Mouse (Mus musculus) E14TG2a.4 (cell line): Measurements from ENCODE around the gene Abcc2.

ENCODE experiments used
- H3K27me3 ChIP-seq: 2 replicates; pipeline ENCODE4 v1.6.1; 2014; ENCODE audit warnings: low read length, control low read depth; ENCODE audit not compliant: insufficient read depth
- H3K36me3 ChIP-seq: 2 replicates; pipeline ENCODE4 v1.6.1; 2014; ENCODE audit warnings: low read length, control low read depth; ENCODE audit not compliant: insufficient read depth
- H3K4me1 ChIP-seq: replicated peaks from 2 replicates; pipeline ENCODE4 v1.6.1; 2014; ENCODE audit warnings: low read depth, low read length, control low read depth
- H3K4me3 ChIP-seq: replicated peaks from 2 replicates; pipeline ENCODE4 v1.5.1; 2014; ENCODE audit warnings: mild to moderate bottlenecking, low read length
- H3K9me3 ChIP-seq: 2 replicates; pipeline ENCODE4 v1.6.1; 2014; ENCODE audit warnings: low read length, control low read depth
- CTCF ChIP-seq: conservative IDR thresholded peaks from 2 replicates; pipeline ENCODE4 v1.5.1; 2014; ENCODE audit warnings: low read length
- NANOG ChIP-seq: IDR thresholded peaks from 2 replicates; pipeline ENCODE4 v1.6.1; 2014; ENCODE audit warnings: borderline replicate concordance, low read length, mixed read lengths
- POU5F1 ChIP-seq: IDR thresholded peaks from 2 replicates; pipeline ENCODE4 v1.6.1; 2014; ENCODE audit warnings: low read length, borderline replicate concordance

Gene Abcc2

DNA sequence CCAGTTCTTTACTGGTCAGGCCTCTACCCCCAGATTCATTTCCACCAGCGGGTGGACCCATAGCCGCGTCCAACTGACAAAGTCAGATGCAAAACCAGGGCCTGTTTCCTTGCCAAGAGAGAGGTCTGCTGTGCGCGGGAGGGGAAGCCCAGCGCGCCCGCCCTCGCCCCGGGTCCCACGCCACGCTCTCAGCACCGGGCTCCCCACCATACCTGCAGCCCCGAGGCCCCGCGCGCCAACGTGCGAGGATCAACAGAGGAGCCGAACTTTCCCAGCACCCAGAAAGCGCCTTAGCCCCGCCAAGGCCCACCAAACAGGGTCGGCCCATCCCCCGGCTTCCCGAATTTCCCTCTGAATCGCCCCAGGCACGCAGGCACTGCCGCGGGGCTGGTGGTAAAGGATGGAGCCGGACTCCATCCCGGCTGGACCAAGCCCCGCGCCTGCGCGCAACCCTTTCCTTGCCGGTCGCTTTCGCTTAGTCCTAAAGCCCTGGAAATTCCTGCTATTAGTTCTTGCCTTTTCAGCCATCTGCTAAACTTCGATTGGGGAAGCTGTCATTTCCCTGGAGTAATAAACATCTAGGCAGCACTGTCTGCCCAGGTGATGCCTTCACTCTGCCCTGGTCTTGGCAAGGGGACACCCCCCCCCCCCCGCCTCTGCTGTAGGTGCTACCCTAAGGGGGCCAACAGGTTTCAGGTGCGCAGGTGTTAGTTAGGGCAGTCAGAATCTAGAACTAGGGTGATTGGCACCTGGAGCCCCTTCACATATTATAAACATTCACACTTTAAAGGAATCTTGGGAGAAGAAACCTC, 97.6 kb downstream of the Abcc2 start:
- H3K4me1 ChIP-seq: peaks cover 83% of the 10 kb centered on the region
- H3K36me3 ChIP-seq: 0 out of 2 replicates have a peak, but pooled peaks cover 5% of the 10 kb centered on the region
- no peak for TF ChIP-seq NANOG
- no peak for TF ChIP-seq POU5F1
- no peak for TF ChIP-seq CTCF
- H3K9me3 ChIP-seq: no peaks in the 10 kb centered on the region; the same call in 1 of the 2 replicates
- no peaks in the 10 kb centered on the region for H3K27me3 ChIP-seq
- peak overlapping the region; percentile 86 for H3K4me3 ChIP-seq

DNA sequence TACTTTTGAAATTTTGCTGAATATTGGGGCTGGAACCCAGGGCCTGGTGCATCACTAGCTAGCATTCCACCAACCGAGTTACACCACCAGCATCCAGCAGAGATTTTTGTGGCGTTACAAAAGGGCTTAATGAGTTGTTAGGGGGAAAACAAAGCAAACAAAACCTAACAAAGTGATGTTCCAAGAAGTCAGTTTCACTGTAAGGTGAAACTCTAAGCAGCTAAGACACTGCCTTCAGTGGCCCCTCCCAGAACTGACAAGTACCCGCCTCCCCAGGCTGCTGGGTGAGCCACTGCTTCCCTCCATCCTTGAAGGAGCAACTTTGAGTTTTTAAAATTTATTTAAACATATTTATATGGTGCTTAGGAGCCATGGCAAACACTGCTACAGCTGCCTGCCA, 98.4 kb downstream of the Abcc2 start:
- no peak for TF ChIP-seq CTCF
- peak; percentile 70; the same call in 1 of the 2 replicates for TF ChIP-seq NANOG
- peaks cover 83% of the 10 kb centered on the region for H3K4me1 ChIP-seq
- no peaks in the 10 kb centered on the region; the same call in 1 of the 2 replicates for H3K9me3 ChIP-seq
- peak overlapping the region; percentile 86; the same call in 1 of the 2 replicates for H3K4me3 ChIP-seq
- 0 out of 2 replicates have a peak, but pooled peaks cover 5% of the 10 kb centered on the region for H3K36me3 ChIP-seq
- no peaks in the 10 kb centered on the region for H3K27me3 ChIP-seq

DNA sequence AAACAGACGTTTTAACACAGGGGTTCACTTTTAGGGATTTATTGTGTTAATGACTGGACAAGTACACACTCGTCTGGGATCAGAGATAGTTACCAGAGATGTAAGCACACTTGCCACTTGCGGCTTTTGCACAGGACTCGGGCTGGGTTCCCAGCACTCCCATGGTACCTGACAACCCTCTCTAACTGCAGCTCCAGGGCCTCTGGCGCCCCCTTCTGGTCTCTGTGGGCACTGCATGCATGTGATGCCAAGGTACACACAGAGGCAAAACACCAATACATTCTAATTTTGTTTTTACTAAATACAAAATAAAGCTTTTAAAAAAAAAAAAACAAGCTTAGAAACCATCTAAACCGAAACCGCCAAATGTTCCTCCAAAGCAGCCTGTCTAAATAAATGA, 99.6 kb downstream of the Abcc2 start:
- Histone ChIP-seq H3K9me3 (no peaks in the 10 kb centered on the region; the same call in 1 of the 2 replicates), H3K4me3 (no peak overlapping the region), H3K36me3 (0 out of 2 replicates have a peak, but pooled peaks cover 5% of the 10 kb centered on the region), H3K4me1 (peaks cover 84% of the 10 kb centered on the region), H3K27me3 (no peaks in the 10 kb centered on the region)
- TF ChIP-seq POU5F1 (no peak), NANOG (no peak), CTCF (peak; percentile 85)

DNA sequence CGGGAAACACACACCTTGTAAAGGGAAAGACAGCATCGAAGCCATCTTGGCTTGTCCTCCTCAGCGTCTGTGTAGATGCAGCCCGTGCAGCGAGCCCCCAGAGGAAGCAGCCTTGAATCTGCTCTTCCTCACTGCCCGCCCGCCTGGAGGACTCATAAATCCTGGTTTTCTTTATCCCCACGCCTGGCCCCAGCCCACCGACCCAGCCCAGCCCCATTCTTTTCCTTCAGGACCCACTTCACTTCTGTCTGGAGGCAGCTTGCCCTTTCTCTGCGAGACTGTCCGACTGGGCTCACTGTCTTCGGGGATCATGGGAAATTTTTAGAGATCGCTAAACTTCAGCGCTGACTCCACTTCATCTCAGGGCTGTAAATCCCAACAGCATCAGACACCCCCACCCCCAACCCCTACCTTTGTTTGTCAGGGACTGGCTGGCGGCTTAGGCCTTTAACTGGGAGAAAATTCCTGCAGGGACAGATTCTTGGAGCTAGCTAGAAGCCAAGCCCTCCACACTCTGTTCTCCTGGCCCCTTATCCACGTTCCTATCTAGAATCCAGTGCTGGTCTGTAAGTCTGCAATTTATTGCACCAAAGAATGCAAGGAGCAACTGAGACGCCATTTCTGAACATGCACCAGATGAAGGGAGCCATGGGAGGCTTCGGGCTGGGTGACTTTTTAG, 101.0 kb downstream of the Abcc2 start:
- Histone ChIP-seq H3K36me3 (no peaks in the 10 kb centered on the region), H3K27me3 (no peaks in the 10 kb centered on the region), H3K4me3 (peak overlapping the region; percentile 63), H3K4me1 (peaks cover 84% of the 10 kb centered on the region), H3K9me3 (no peaks in the 10 kb centered on the region; the same call in 1 of the 2 replicates)
- no peak for TF ChIP-seq CTCF

GRCm38 (mm10) chr19:43884668-43885498, 102.9 kb downstream of the Abcc2 start:
- peaks cover 91% of the 10 kb centered on the region for H3K4me1 ChIP-seq
- H3K36me3 ChIP-seq: 0 out of 2 replicates have a peak, but pooled peaks cover 5% of the 10 kb centered on the region
- H3K27me3 ChIP-seq: no peaks in the 10 kb centered on the region
- TF ChIP-seq POU5F1 (no peak), CTCF (no peak), NANOG (no peak)
- H3K9me3 ChIP-seq: no peaks in the 10 kb centered on the region; the same call in 1 of the 2 replicates
- H3K4me3 ChIP-seq: peak overlapping the region; percentile 32

DNA sequence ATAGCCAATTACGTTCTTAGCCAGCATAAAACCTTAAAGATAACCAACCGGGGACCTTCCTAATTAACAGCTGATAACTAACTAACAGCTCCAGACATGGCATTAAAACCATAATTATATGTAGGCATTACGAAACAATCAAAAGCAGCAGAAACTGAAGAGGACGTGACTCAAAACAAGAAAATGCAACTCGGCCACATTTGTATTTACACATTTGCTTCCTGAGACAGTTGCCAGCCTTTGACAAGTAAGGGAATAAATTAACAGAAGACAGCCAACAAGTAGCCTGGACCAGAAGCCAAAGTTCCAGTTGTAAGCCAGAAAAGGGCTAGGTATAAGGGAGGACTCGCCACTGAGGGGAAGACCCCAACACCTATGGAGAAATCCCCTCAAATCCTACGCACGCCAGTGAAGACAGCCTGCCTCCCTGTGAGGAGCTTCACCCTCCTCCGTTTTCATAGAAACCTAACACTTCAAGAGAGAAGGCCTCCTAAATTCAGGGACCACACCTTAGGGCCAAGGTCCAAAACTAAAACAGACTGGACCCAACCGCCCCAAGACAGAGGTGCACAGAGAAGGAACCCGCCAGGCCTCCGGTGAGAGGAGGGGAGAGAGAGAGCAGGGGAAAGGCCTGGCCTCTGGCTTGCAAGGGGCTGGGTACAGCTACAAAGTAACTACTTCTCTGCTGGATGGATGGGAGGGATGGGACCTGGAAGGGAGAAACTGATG, 104.5 kb downstream of the Abcc2 start:
- peak overlapping the region; percentile 48 for H3K4me3 ChIP-seq
- no peaks in the 10 kb centered on the region; the same call in 1 of the 2 replicates for H3K9me3 ChIP-seq
- H3K4me1 ChIP-seq: peaks cover 94% of the 10 kb centered on the region
- H3K36me3 ChIP-seq: 0 out of 2 replicates have a peak, but pooled peaks cover 5% of the 10 kb centered on the region
- TF ChIP-seq CTCF (no peak), POU5F1 (no peak), NANOG (no peak)
- H3K27me3 ChIP-seq: no peaks in the 10 kb centered on the region

DNA sequence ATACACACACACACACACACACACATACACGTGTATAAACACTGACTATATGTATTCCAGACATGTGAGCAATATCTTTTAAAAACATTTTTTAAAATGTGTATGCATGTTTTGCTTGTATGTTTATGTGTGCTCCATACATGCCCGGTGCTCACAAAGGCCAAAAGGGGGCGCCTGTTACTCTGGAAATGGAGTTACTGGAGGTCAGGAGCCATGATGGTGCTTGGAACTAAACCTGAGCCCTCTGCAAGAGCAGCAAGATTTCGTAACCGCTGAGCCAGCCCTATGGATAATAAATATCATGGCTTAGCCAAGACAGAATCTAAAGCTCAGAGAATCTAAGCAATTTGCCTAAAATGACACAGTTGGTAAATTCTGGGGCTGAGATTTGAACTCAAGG, 105.2 kb downstream of the Abcc2 start:
- Histone ChIP-seq H3K27me3 (no peaks in the 10 kb centered on the region), H3K4me1 (peaks cover 99% of the 10 kb centered on the region), H3K9me3 (no peaks in the 10 kb centered on the region), H3K4me3 (peak overlapping the region; percentile 48), H3K36me3 (0 out of 2 replicates have a peak, but pooled peaks cover 5% of the 10 kb centered on the region)
- TF ChIP-seq NANOG (no peak), POU5F1 (no peak), CTCF (peak; percentile 50)
